Mouse (Mus musculus) liver, adult 2 months (tissue): ENCODE data around the gene Stap2.

Experiments
- CTCF ChIP-seq: fragments of 200-500 bp; IDR thresholded peaks from 2 replicates; pipeline ENCODE4 v1.5.1; 2011; ENCODE audit warnings: low read depth, low read length, control low read depth
- POLR2A ChIP-seq: fragments of 200-500 bp; IDR thresholded peaks from 2 replicates; pipeline ENCODE4 v1.6.1; 2011; ENCODE audit warnings: low read length, control low read depth; ENCODE audit not compliant: insufficient read depth; ENCODE audit errors: extremely low read depth

DNA sequence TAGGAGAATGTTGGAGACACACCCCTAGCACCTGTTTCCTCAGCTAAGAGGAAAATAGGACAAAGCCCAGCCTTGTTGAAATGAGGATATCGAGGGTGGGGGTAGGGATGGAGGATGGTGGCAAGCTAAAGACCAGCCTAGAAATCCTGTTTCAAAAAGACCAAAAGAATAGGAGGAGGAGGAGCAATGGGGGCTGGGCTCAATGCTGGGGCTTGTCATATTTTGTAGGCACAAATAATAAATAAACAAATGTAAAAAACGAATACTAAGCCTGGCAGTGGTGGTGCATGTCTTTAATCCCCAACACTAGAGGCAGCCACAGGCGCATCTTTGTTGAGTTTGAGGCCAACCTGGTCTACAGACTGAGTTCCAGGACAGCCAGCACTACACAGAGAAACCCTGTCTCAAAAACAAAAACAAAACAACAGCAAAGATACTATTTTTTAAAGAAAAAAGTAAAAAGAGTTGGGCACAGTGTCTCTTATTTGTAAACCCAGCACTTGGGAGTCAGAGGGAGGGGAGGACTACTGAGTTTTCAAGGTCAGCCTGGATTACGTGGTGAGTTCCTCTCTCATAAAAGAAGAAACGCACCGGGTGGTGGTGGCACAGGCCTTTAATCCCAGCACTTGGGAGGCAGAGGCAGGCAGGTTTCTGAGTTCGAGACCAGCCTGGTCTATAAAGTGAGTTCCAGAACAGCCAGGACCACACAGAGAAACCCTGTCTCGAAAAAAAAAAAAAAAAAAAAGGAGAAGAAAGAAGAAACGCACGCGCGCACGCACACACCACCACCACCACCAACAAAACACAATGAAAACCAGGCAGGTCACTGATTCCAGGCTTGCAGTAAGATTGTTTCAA is 47.4 kb downstream of the Stap2 start:
- TF ChIP-seq CTCF (no peak), POLR2A (no peak)
